Mouse (Mus musculus) left cerebral cortex, postnatal 4 days (tissue): ENCODE data around the gene Dennd2c. TPM values are rescaled to one million over a fixed set of nuclear protein-coding genes. Genes with fewer than 3 reads are reported as not detected.
"Not testable (repeated sequence)": the region's sequence is repeated elsewhere in the genome, so short reads cannot be mapped to it uniquely, and the experiment has no call there.

Source experiments
- DNase-seq: peaks from one replicate; pipeline ENCODE4 v3.0.0-alpha.2; 2022
- intact Hi-C: fragments of 180-260 bp; cut with DNase I; formaldehyde crosslinking; loops from one replicate; pipeline ENCODE4 v1.15.1; 2025
- total RNA-seq, 2 experiments: library from RNA; stranded (reverse); gene quantifications; 2 replicates each; pipeline ENCODE4 v1.2.3; 2021

The Dennd2c gene
- total RNA-seq, 2 experiments from 2014 or later, result 1.1 to 1.4 TPM

GRCm38 (mm10) chr3:103107565-103108240 lies 5.3 kb downstream of the Dennd2c start:
- intact Hi-C loops, result no loop called here
- no peak for DNase-seq

GRCm38 (mm10) chr3:103112216-103112615 lies 9.8 kb downstream of the Dennd2c start:
- no peak for DNase-seq
- intact Hi-C loops, result no loop called here

- intact Hi-C loops, result no loop called here
- no peak for DNase-seq
Measured at GRCm38 (mm10) chr3:103123636-103124035, 21.2 kb downstream of the Dennd2c start.

- no peak for DNase-seq
- intact Hi-C loops, result no loop called here
Measured at GRCm38 (mm10) chr3:103126138-103126537, 23.7 kb downstream of the Dennd2c start.

GRCm38 (mm10) chr3:103127177-103127576 lies 24.8 kb downstream of the Dennd2c start:
- DNase-seq, result no peak
- intact Hi-C loops, result no loop called here

- no peak for DNase-seq
- intact Hi-C loops, result no loop called here
Measured at GRCm38 (mm10) chr3:103127721-103128120, 25.3 kb downstream of the Dennd2c start.

GRCm38 (mm10) chr3:103128251-103128650 lies 25.8 kb downstream of the Dennd2c start:
- intact Hi-C loops, result no loop called here
- DNase-seq, result no peak

- intact Hi-C loops, result no loop called here
- DNase-seq, result no peak
Measured at GRCm38 (mm10) chr3:103129367-103130159, 27.2 kb downstream of the Dennd2c start.

GRCm38 (mm10) chr3:103130236-103130751 lies 27.9 kb downstream of the Dennd2c start:
- intact Hi-C loops, result no loop called here
- DNase-seq, result no peak

- intact Hi-C loops, result no loop called here
Measured at GRCm38 (mm10) chr3:103133098-103133497, 30.7 kb downstream of the Dennd2c start.

GRCm38 (mm10) chr3:103136414-103137077 lies 34.1 kb downstream of the Dennd2c start:
- intact Hi-C loops, result no loop called here
- no peak for DNase-seq

More at GRCm38 (mm10) chr3:103133098-103133497, 30.7 kb downstream of the Dennd2c start:
- no peak for DNase-seq

- intact Hi-C loops, result no loop called here
- DNase-seq, result no peak
Measured at GRCm38 (mm10) chr3:103139047-103139446, 36.6 kb downstream of the Dennd2c start.

GRCm38 (mm10) chr3:103140095-103140838 lies 37.9 kb downstream of the Dennd2c start:
- intact Hi-C loops, result not testable (repeated sequence)

GRCm38 (mm10) chr3:103141287-103141686 lies 38.9 kb downstream of the Dennd2c start:
- intact Hi-C loops, result no loop called here
- DNase-seq, result peak; percentile 10

More at GRCm38 (mm10) chr3:103140095-103140838, 37.9 kb downstream of the Dennd2c start:
- DNase-seq, result not testable (repeated sequence)

GRCm38 (mm10) chr3:103142366-103142765 lies 40.0 kb downstream of the Dennd2c start:
- DNase-seq, result no peak
- intact Hi-C loops, result no loop called here

- no peak for DNase-seq
- intact Hi-C loops, result no loop called here
Measured at GRCm38 (mm10) chr3:103145336-103145735, 42.9 kb downstream of the Dennd2c start.

- no peak for DNase-seq
- intact Hi-C loops, result no loop called here
Measured at GRCm38 (mm10) chr3:103145791-103146190, 43.4 kb downstream of the Dennd2c start.

GRCm38 (mm10) chr3:103146330-103147166 lies 44.1 kb downstream of the Dennd2c start:
- no peak for DNase-seq
- intact Hi-C loops, result no loop called here

- DNase-seq, result no peak
- intact Hi-C loops, result no loop called here
Measured at GRCm38 (mm10) chr3:103147775-103148174, 45.4 kb downstream of the Dennd2c start.

- no peak for DNase-seq
- intact Hi-C loops, result no loop called here
Measured at GRCm38 (mm10) chr3:103148941-103149340, 46.5 kb downstream of the Dennd2c start.
